Mouse (Mus musculus) stomach, postnatal 0 days (tissue): ENCODE measurements around the gene Golga3.

Experiments
- CTCF ChIP-seq: IDR thresholded peaks from 2 replicates; pipeline ENCODE4 v1.5.1; 2016; ENCODE audit warnings: antibody characterized with exemption, low read depth, mild to moderate bottlenecking, moderate library complexity
- EP300 ChIP-seq: optimal IDR thresholded peaks from 2 replicates; pipeline ENCODE3; 2016; ENCODE audit warnings: antibody characterized with exemption

DNA sequence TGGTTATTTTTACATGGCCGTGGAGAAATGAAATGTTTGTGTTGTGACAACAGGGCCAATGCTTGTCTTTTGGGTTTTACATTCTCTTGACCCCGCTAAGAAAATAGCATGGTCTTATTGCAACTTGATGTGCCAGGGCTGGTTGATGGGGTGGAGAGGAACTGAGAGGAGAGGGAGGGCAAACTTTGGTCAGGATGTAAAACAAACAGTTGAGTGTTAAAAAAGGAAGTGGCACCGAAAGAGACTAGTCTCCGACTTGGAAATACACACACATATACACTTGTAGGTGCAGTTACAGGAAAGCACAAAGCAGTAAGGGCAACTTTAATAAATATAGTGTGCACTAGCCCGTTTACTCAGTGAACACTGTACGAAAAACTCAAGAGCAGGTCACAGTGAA is 55.8 kb downstream of the Golga3 start:
- no peak for TF ChIP-seq CTCF
- no peak for TF ChIP-seq EP300
